Mouse (Mus musculus) forebrain, embryonic 14.5 days (tissue): ENCODE results near the gene Fbxo42. TPM values are rescaled to one million over a fixed set of nuclear protein-coding genes. Genes with fewer than 3 reads are reported as not detected.

Experiments
- ATAC-seq: fragments of 200-750 bp; cut with Nextera tagmentation; 2 replicates; pipeline ENCODE4 v1.8.0; 2017; ENCODE audit warnings: mild to moderate bottlenecking, moderate library complexity
- DNase-seq: peaks from one replicate; pipeline ENCODE4 v3.0.0-alpha.2; 2015; ENCODE audit warnings: low spot score
- H3K27ac ChIP-seq: fragments of 300-500 bp; sonication (generic); 2 replicates; pipeline ENCODE4 v1.5.1; 2014; ENCODE audit warnings: low read depth, mild to moderate bottlenecking, control low read depth, low read length, moderate library complexity
- H3K27me3 ChIP-seq: fragments of 300-500 bp; sonication (generic); replicated peaks from 2 replicates; pipeline ENCODE4 v1.6.1; 2014; ENCODE audit warnings: low read length, control low read depth, mixed read lengths; ENCODE audit not compliant: control insufficient read depth, insufficient read depth
- H3K36me3 ChIP-seq: fragments of 300-500 bp; sonication (generic); 2 replicates; pipeline ENCODE4 v1.6.1; 2014; ENCODE audit warnings: low read length, control low read depth; ENCODE audit not compliant: control insufficient read depth, insufficient read depth
- H3K4me1 ChIP-seq: fragments of 300-500 bp; sonication (generic); 2 replicates; pipeline ENCODE4 v1.6.1; 2014; ENCODE audit warnings: antibody characterized with exemption, low read length, control low read depth; ENCODE audit not compliant: control insufficient read depth, insufficient read depth
- H3K4me2 ChIP-seq: fragments of 300-500 bp; sonication (generic); 2 replicates; pipeline ENCODE4 v1.6.1; 2014; ENCODE audit warnings: mild to moderate bottlenecking, control low read depth, low read length
- H3K4me3 ChIP-seq: fragments of 300-500 bp; sonication (generic); 2 replicates; pipeline ENCODE4 v1.5.1; 2014; ENCODE audit warnings: low read depth, low read length, control low read depth
- H3K9ac ChIP-seq: fragments of 300-500 bp; sonication (generic); 2 replicates; pipeline ENCODE4 v1.6.1; 2014; ENCODE audit warnings: mild to moderate bottlenecking, low read length, control low read depth, moderate library complexity
- H3K9me3 ChIP-seq: fragments of 300-500 bp; sonication (generic); replicated peaks from 2 replicates; pipeline ENCODE4 v1.6.1; 2016; ENCODE audit warnings: low read length, control low read depth, mixed read lengths; ENCODE audit not compliant: control insufficient read depth
- WGBS: fragments of 180-500 bp; shearing (Covaris S2); extraction: QIAGEN DNeasy Blood & Tissue Kit; methylation state at CpG from one replicate; pipeline ENCODE4 v1.1.7; 2014; 5-methylcytosine and 5-hydroxymethylcytosine counted together
- polyA plus RNA-seq: library from polyadenylated mRNA; unstranded; fragments of >200 nt; fragmentation: Nextera tagmentation; extraction: Ambion mirVana; gene quantifications from 2 replicates; pipeline ENCODE4 v1.2.1, GENCODE M21; 2014

Gene Fbxo42
- polyA plus RNA-seq, 1 experiment from 2014 or later = 22.3 TPM

GRCm38 (mm10) chr4:141114521-141114981 lies 33.2 kb upstream of the Fbxo42 start:
- Histone ChIP-seq H3K4me3 (no peak overlapping the region), H3K4me2 (no peak overlapping the region), H3K27me3 (no peaks in the 10 kb centered on the region), H3K36me3 (peaks cover 75% of the 10 kb centered on the region), H3K27ac (no peak overlapping the region), H3K4me1 (no peaks in the 10 kb centered on the region), H3K9ac (no peak overlapping the region), H3K9me3 (no peaks in the 10 kb centered on the region)
- WGBS = 85% methylated on average over 6 of the region's 6 CpGs
- ATAC-seq (no peak), DNase-seq (no peak)

- DNase-seq = no peak
- WGBS = 69% methylated on average over 8 of the region's 8 CpGs
- peaks cover 73% of the 10 kb centered on the region for H3K36me3 ChIP-seq
Measured at GRCm38 (mm10) chr4:141115398-141115797, 32.3 kb upstream of the Fbxo42 start.

GRCm38 (mm10) chr4:141118691-141119090 lies 29.0 kb upstream of the Fbxo42 start:
- Histone ChIP-seq H3K9ac (no peak overlapping the region), H3K27me3 (no peaks in the 10 kb centered on the region), H3K36me3 (peaks cover 45% of the 10 kb centered on the region), H3K27ac (no peak overlapping the region), H3K9me3 (no peaks in the 10 kb centered on the region), H3K4me3 (no peak overlapping the region), H3K4me2 (no peak overlapping the region), H3K4me1 (no peaks in the 10 kb centered on the region)
- no peak for ATAC-seq
- 79% methylated on average over 4 of the region's 4 CpGs for WGBS
- no peak for DNase-seq

More at GRCm38 (mm10) chr4:141115398-141115797, 32.3 kb upstream of the Fbxo42 start:
- H3K9me3 ChIP-seq = no peaks in the 10 kb centered on the region
- no peaks in the 10 kb centered on the region for H3K4me1 ChIP-seq
- no peak overlapping the region for H3K27ac ChIP-seq
- no peak overlapping the region for H3K4me3 ChIP-seq
- H3K9ac ChIP-seq = no peak overlapping the region
- ATAC-seq = no peak
- H3K4me2 ChIP-seq = no peak overlapping the region
- H3K27me3 ChIP-seq = no peaks in the 10 kb centered on the region

GRCm38 (mm10) chr4:141120700-141121099 lies 27.0 kb upstream of the Fbxo42 start:
- 24% methylated on average over 11 of the region's 11 CpGs for WGBS
- no peaks in the 10 kb centered on the region for H3K4me1 ChIP-seq
- peaks cover 26% of the 10 kb centered on the region for H3K36me3 ChIP-seq
- no peak overlapping the region for H3K4me3 ChIP-seq
- H3K4me2 ChIP-seq = no peak overlapping the region
- peak; percentile 67; the same call in 1 of the 2 replicates for ATAC-seq
- H3K27ac ChIP-seq = no peak overlapping the region
- H3K9me3 ChIP-seq = no peaks in the 10 kb centered on the region
- H3K9ac ChIP-seq = no peak overlapping the region
- DNase-seq = peak; percentile 79
- no peaks in the 10 kb centered on the region for H3K27me3 ChIP-seq

- Histone ChIP-seq H3K36me3 (peaks cover 7% of the 10 kb centered on the region), H3K4me3 (no peak overlapping the region), H3K4me2 (no peak overlapping the region), H3K27me3 (no peaks in the 10 kb centered on the region), H3K9me3 (no peaks in the 10 kb centered on the region), H3K9ac (no peak overlapping the region), H3K27ac (no peak overlapping the region), H3K4me1 (no peaks in the 10 kb centered on the region)
- WGBS = 83% methylated on average over 7 of the region's 7 CpGs
- ATAC-seq (no peak), DNase-seq (no peak)
Measured at GRCm38 (mm10) chr4:141122663-141123062, 25.1 kb upstream of the Fbxo42 start.

- H3K4me3 ChIP-seq = no peak overlapping the region
- WGBS = 23% methylated on average over 1 of the region's 1 CpGs
- H3K9ac ChIP-seq = no peak overlapping the region
- H3K27me3 ChIP-seq = no peaks in the 10 kb centered on the region
- no peak for DNase-seq
- H3K36me3 ChIP-seq = peaks cover 3% of the 10 kb centered on the region
- no peak overlapping the region for H3K27ac ChIP-seq
- no peak overlapping the region for H3K4me2 ChIP-seq
- no peaks in the 10 kb centered on the region for H3K9me3 ChIP-seq
- no peak for ATAC-seq
- no peaks in the 10 kb centered on the region for H3K4me1 ChIP-seq
Measured at GRCm38 (mm10) chr4:141123065-141123464, 24.6 kb upstream of the Fbxo42 start.

- Histone ChIP-seq H3K4me1 (peaks cover 16% of the 10 kb centered on the region; the same call in 1 of the 2 replicates), H3K4me3 (no peak overlapping the region), H3K27ac (no peak overlapping the region), H3K9ac (no peak overlapping the region), H3K9me3 (no peaks in the 10 kb centered on the region), H3K36me3 (no peaks in the 10 kb centered on the region), H3K27me3 (no peaks in the 10 kb centered on the region), H3K4me2 (no peak overlapping the region)
- DNase-seq (no peak), ATAC-seq (no peak)
- 79% methylated on average over 6 of the region's 6 CpGs for WGBS
Measured at GRCm38 (mm10) chr4:141129190-141129710, 18.5 kb upstream of the Fbxo42 start.

- no peaks in the 10 kb centered on the region for H3K27me3 ChIP-seq
- ATAC-seq (0 out of 2 replicates have a peak, but pooled peaks have one; percentile 29), DNase-seq (peak; percentile 51)
- no peaks in the 10 kb centered on the region for H3K36me3 ChIP-seq
- WGBS = 61% methylated on average over 6 of the region's 6 CpGs
- H3K4me3 ChIP-seq = no peak overlapping the region
- H3K4me2 ChIP-seq = no peak overlapping the region
- H3K4me1 ChIP-seq = peaks cover 22% of the 10 kb centered on the region
- H3K27ac ChIP-seq = peak overlapping the region; percentile 9; the same call in 1 of the 2 replicates
- H3K9me3 ChIP-seq = no peaks in the 10 kb centered on the region
- H3K9ac ChIP-seq = 0 out of 2 replicates have a peak overlapping the region, but pooled peaks have one; percentile 8
Measured at GRCm38 (mm10) chr4:141130704-141131342, 16.9 kb upstream of the Fbxo42 start.

GRCm38 (mm10) chr4:141131531-141132061 lies 16.1 kb upstream of the Fbxo42 start:
- WGBS = 73% methylated on average over 5 of the region's 5 CpGs
- Histone ChIP-seq H3K4me3 (no peak overlapping the region), H3K4me1 (peaks cover 22% of the 10 kb centered on the region), H3K9me3 (no peaks in the 10 kb centered on the region), H3K36me3 (peaks cover 4% of the 10 kb centered on the region; the same call in 1 of the 2 replicates), H3K4me2 (no peak overlapping the region), H3K27ac (0 out of 2 replicates have a peak overlapping the region, but pooled peaks have one; percentile 9), H3K9ac (peak overlapping the region; percentile 8; the same call in 1 of the 2 replicates), H3K27me3 (no peaks in the 10 kb centered on the region)
- ATAC-seq (no peak), DNase-seq (no peak)
